Mouse (Mus musculus) embryonic facial prominence, embryonic 14.5 days (tissue): ENCODE measurements at regions not wholly inside any gene's neighbourhood (a gene's known extent, or its start where the extent isn't known, plus 50 kb on each side); places are given as distances from the start of the nearest gene placed in this dataset.

ENCODE experiments used
- ATAC-seq: fragments of 200-750 bp; cut with Nextera tagmentation; 2 replicates; pipeline ENCODE4 v1.8.0; 2017; ENCODE audit warnings: low read depth, moderate number of reproducible peaks, moderate TSS enrichment
- DNase-seq: peaks from one replicate; pipeline ENCODE4 v3.0.0-alpha.2; 2015; ENCODE audit warnings: low spot score
- H3K27ac ChIP-seq: fragments of 300-500 bp; sonication (generic); replicated peaks from 2 replicates; pipeline ENCODE4 v1.5.1; 2014; ENCODE audit warnings: low read depth, mild to moderate bottlenecking, low read length, moderate library complexity
- H3K27me3 ChIP-seq: fragments of 300-500 bp; sonication (generic); replicated peaks from 2 replicates; pipeline ENCODE4 v1.6.1; 2014; ENCODE audit warnings: low read length; ENCODE audit not compliant: control insufficient read depth, insufficient read depth
- H3K36me3 ChIP-seq: fragments of 300-500 bp; sonication (generic); 2 replicates; pipeline ENCODE4 v1.6.1; 2014; ENCODE audit warnings: low read length, mixed read lengths; ENCODE audit not compliant: control insufficient read depth, insufficient read depth
- H3K4me1 ChIP-seq: fragments of 300-500 bp; sonication (generic); 2 replicates; pipeline ENCODE4 v1.6.1; 2014; ENCODE audit warnings: antibody characterized with exemption, low read length; ENCODE audit not compliant: control insufficient read depth, insufficient read depth
- H3K4me2 ChIP-seq: fragments of 300-500 bp; sonication (generic); 2 replicates; pipeline ENCODE4 v1.6.1; 2014; ENCODE audit warnings: low read depth, mild to moderate bottlenecking, low read length, moderate library complexity, mixed read lengths
- H3K4me3 ChIP-seq: fragments of 300-500 bp; sonication (generic); 2 replicates; pipeline ENCODE4 v1.5.1; 2014; ENCODE audit warnings: low read depth, mild to moderate bottlenecking, low read length
- H3K9ac ChIP-seq: fragments of 300-500 bp; sonication (generic); 2 replicates; pipeline ENCODE4 v1.6.1; 2014; ENCODE audit warnings: low read depth, mild to moderate bottlenecking, low read length, moderate library complexity, mixed read lengths
- H3K9me3 ChIP-seq: fragments of 300-500 bp; sonication (generic); 2 replicates; pipeline ENCODE4 v1.6.1; 2016; ENCODE audit warnings: low read length; ENCODE audit not compliant: control insufficient read depth
- WGBS: fragments of 180-500 bp; shearing (Covaris S2); extraction: QIAGEN DNeasy Blood & Tissue Kit; methylation state at CpG from one replicate; pipeline ENCODE4 v1.1.7; 2014; 5-methylcytosine and 5-hydroxymethylcytosine counted together

GRCm38 (mm10) chr2:17880800-17881717, 115.7 kb downstream of the H2al2a start:
- H3K27ac ChIP-seq, result 0 out of 2 replicates have a peak overlapping the region, but pooled peaks have one; percentile 13
- no peaks in the 10 kb centered on the region for H3K27me3 ChIP-seq
- ATAC-seq, result peak; percentile 53
- no peaks in the 10 kb centered on the region for H3K36me3 ChIP-seq
- 0 out of 2 replicates have a peak, but pooled peaks cover 6% of the 10 kb centered on the region for H3K4me1 ChIP-seq
- H3K9ac ChIP-seq, result no peak overlapping the region
- no peak overlapping the region for H3K4me3 ChIP-seq
- H3K9me3 ChIP-seq, result no peaks in the 10 kb centered on the region
- no peak overlapping the region for H3K4me2 ChIP-seq
- 43% methylated on average over 11 of the region's 11 CpGs for WGBS
- peak; percentile 44 for DNase-seq

GRCm38 (mm10) chr2:17877901-17878300, 118.9 kb downstream of the H2al2a start:
- no peaks in the 10 kb centered on the region for H3K36me3 ChIP-seq
- no peak overlapping the region for H3K9ac ChIP-seq
- H3K27ac ChIP-seq, result no peak overlapping the region
- WGBS, result 72% methylated on average over 1 of the region's 1 CpGs
- ATAC-seq, result no peak
- H3K9me3 ChIP-seq, result no peaks in the 10 kb centered on the region
- H3K4me1 ChIP-seq, result 0 out of 2 replicates have a peak, but pooled peaks cover 6% of the 10 kb centered on the region
- no peak overlapping the region for H3K4me3 ChIP-seq
- no peak overlapping the region for H3K4me2 ChIP-seq
- peak; percentile 31 for DNase-seq
- H3K27me3 ChIP-seq, result no peaks in the 10 kb centered on the region

GRCm38 (mm10) chr2:17876942-17877341, 119.8 kb downstream of the H2al2a start:
- 0 out of 2 replicates have a peak, but pooled peaks cover 6% of the 10 kb centered on the region for H3K4me1 ChIP-seq
- no peaks in the 10 kb centered on the region for H3K9me3 ChIP-seq
- no peaks in the 10 kb centered on the region for H3K27me3 ChIP-seq
- H3K4me2 ChIP-seq, result no peak overlapping the region
- no peak for DNase-seq
- H3K27ac ChIP-seq, result no peak overlapping the region
- H3K9ac ChIP-seq, result no peak overlapping the region
- H3K4me3 ChIP-seq, result no peak overlapping the region
- H3K36me3 ChIP-seq, result no peaks in the 10 kb centered on the region
- ATAC-seq, result no peak
- 84% methylated on average over 3 of the region's 3 CpGs for WGBS

- H3K9me3 ChIP-seq, result no peaks in the 10 kb centered on the region
- 0 out of 2 replicates have a peak, but pooled peaks cover 6% of the 10 kb centered on the region for H3K4me1 ChIP-seq
- H3K27me3 ChIP-seq, result no peaks in the 10 kb centered on the region
- H3K4me3 ChIP-seq, result no peak overlapping the region
- H3K36me3 ChIP-seq, result no peaks in the 10 kb centered on the region
- no peak overlapping the region for H3K4me2 ChIP-seq
- WGBS, result 68% methylated on average over 9 of the region's 9 CpGs
- DNase-seq, result no peak
- ATAC-seq, result no peak
- H3K9ac ChIP-seq, result no peak overlapping the region
- H3K27ac ChIP-seq, result no peak overlapping the region
These were observed 120.6 kb downstream of the H2al2a start for GRCm38 (mm10) chr2:17876155-17876554.

GRCm38 (mm10) chr2:17870562-17870961, 126.2 kb downstream of the H2al2a start:
- DNase-seq (no peak), ATAC-seq (no peak)
- Histone ChIP-seq H3K4me2 (no peak overlapping the region), H3K9ac (no peak overlapping the region), H3K36me3 (no peaks in the 10 kb centered on the region), H3K4me3 (no peak overlapping the region), H3K9me3 (no peaks in the 10 kb centered on the region), H3K4me1 (peaks cover 6% of the 10 kb centered on the region; the same call in 1 of the 2 replicates), H3K27me3 (no peaks in the 10 kb centered on the region), H3K27ac (no peak overlapping the region)
- WGBS, result 44% methylated on average over 2 of the region's 2 CpGs

GRCm38 (mm10) chr2:17868145-17868544, 128.6 kb downstream of the H2al2a start:
- Histone ChIP-seq H3K9ac (no peak overlapping the region), H3K4me1 (peaks cover 6% of the 10 kb centered on the region; the same call in 1 of the 2 replicates), H3K4me3 (no peak overlapping the region), H3K36me3 (no peaks in the 10 kb centered on the region), H3K27ac (no peak overlapping the region), H3K27me3 (no peaks in the 10 kb centered on the region), H3K4me2 (peak overlapping the region; percentile 13; the same call in 1 of the 2 replicates), H3K9me3 (no peaks in the 10 kb centered on the region)
- DNase-seq, result no peak
- ATAC-seq, result no peak
- WGBS, result 11% methylated on average over 9 of the region's 9 CpGs

- no peak overlapping the region for H3K4me2 ChIP-seq
- H3K27me3 ChIP-seq, result no peaks in the 10 kb centered on the region
- H3K9me3 ChIP-seq, result no peaks in the 10 kb centered on the region
- no peak overlapping the region for H3K4me3 ChIP-seq
- ATAC-seq (no peak), DNase-seq (no peak)
- WGBS, result 59% methylated on average over 3 of the region's 3 CpGs
- H3K4me1 ChIP-seq, result peaks cover 6% of the 10 kb centered on the region; the same call in 1 of the 2 replicates
- no peaks in the 10 kb centered on the region for H3K36me3 ChIP-seq
- H3K27ac ChIP-seq, result no peak overlapping the region
- H3K9ac ChIP-seq, result no peak overlapping the region
These were observed 129.4 kb downstream of the H2al2a start for GRCm38 (mm10) chr2:17867341-17867740.

GRCm38 (mm10) chr2:17861765-17862495, 130.7 kb upstream of the Nebl start:
- no peaks in the 10 kb centered on the region for H3K9me3 ChIP-seq
- no peak overlapping the region for H3K27ac ChIP-seq
- H3K36me3 ChIP-seq, result no peaks in the 10 kb centered on the region
- H3K9ac ChIP-seq, result no peak overlapping the region
- DNase-seq (peak; percentile 61), ATAC-seq (peak; percentile 50; the same call in 1 of the 2 replicates)
- H3K4me1 ChIP-seq, result peaks cover 14% of the 10 kb centered on the region; the same call in 1 of the 2 replicates
- H3K4me2 ChIP-seq, result peak overlapping the region; percentile 35
- 8% methylated on average over 10 of the region's 10 CpGs for WGBS
- no peaks in the 10 kb centered on the region for H3K27me3 ChIP-seq
- H3K4me3 ChIP-seq, result peak overlapping the region; percentile 6; the same call in 1 of the 2 replicates
